Mouse (Mus musculus) ES-E14 (cell line): ENCODE measurements around the gene Cd36.

Experiments
- MAFK ChIP-seq: IDR thresholded peaks from 2 replicates; pipeline ENCODE4 v1.6.1; 2014; ENCODE audit warnings: mild to moderate bottlenecking, low read depth, low read length, inconsistent platforms; ENCODE audit not compliant: insufficient read depth
- ZC3H11A ChIP-seq: IDR thresholded peaks from 2 replicates; pipeline ENCODE4 v1.6.1; 2012; ENCODE audit warnings: low read depth, mild to moderate bottlenecking, inconsistent platforms, low read length, borderline replicate concordance

DNA sequence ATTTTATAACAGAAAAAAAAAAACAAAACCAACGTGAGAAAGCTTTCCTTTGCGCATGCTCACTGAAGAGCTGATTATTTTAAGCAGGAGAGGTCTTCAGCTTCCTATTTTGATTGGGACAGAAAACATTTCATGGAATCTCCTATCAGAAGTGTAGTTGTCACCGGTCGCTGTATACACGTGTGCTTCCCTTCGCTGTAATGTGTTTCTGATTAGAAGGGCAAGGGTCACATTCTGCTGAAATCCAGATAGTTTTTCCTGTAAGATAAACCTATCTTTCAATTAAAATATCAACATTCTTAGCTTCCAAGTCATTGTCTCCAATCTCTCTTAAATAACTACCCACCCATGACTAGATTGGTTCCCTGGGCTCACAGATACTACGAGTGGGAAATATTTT lies 16.2 kb upstream of the Cd36 start:
- TF ChIP-seq MAFK (no peak), ZC3H11A (no peak)
